Mouse (Mus musculus): Measurements from ENCODE around the gene Hhat.

DNA sequence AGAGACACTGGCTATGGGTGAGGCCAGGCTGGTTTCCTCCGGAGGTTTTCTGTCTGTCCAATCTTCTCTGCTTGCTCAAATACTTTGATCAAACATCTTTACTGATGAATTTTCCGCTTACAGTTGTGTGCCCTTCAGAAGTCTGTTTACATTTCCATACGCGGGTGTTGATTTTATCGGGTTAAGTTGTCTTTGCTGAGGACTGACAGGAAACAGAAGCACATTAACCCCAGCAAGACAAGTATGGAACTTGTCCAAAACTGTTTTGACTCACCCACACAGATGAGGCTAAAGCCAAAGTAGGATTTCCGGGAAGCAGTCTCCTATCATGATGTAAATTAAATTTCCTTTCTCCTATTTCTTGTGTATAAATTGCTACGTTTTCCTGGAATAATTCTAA, 294.3 kb downstream of the Hhat start:
- TF ChIP-seq EP300 (IDR thresholded peaks at IDR 0.05; ENCODE audit: insufficient read depth, low read depth, low read length): no peak
- no peak for TF ChIP-seq POLR2A (IDR thresholded peaks at IDR 0.05; ENCODE audit: insufficient read depth, low read depth, low read length)
